Mouse (Mus musculus) adrenal gland, postnatal 14 days (tissue): ENCODE results near the gene Txnrd2. TPM values are rescaled to one million over a fixed set of nuclear protein-coding genes. Genes with fewer than 3 reads are reported as not detected.

Source experiments
- DNase-seq: peaks from one replicate; pipeline ENCODE4 v3.0.0; 2021; ENCODE audit warnings: mixed read lengths
- total RNA-seq: library from RNA; stranded (reverse); gene quantifications from 2 replicates; pipeline ENCODE4 v1.2.3, GENCODE M21; 2021

The Txnrd2 gene
- total RNA-seq, 1 experiment from 2014 or later: 66.4 TPM

- no peak for DNase-seq
Observed at GRCm38 (mm10) chr16:18393595-18393994, 32.6 kb upstream of the Txnrd2 start.

- no peak for DNase-seq
Observed at GRCm38 (mm10) chr16:18394056-18394455, 32.1 kb upstream of the Txnrd2 start.

GRCm38 (mm10) chr16:18394777-18395619 is 31.2 kb upstream of the Txnrd2 start:
- DNase-seq: no peak

GRCm38 (mm10) chr16:18395620-18396036 is 30.6 kb upstream of the Txnrd2 start:
- peak; percentile 84 for DNase-seq

GRCm38 (mm10) chr16:18396201-18396600 is 30.0 kb upstream of the Txnrd2 start:
- DNase-seq: peak; percentile 79

GRCm38 (mm10) chr16:18396791-18397621 is 29.2 kb upstream of the Txnrd2 start:
- DNase-seq: no peak

- DNase-seq: no peak
Observed at GRCm38 (mm10) chr16:18400028-18400427, 26.2 kb upstream of the Txnrd2 start.

GRCm38 (mm10) chr16:18400472-18401216 is 25.5 kb upstream of the Txnrd2 start:
- peak; percentile 58 for DNase-seq

- DNase-seq: no peak
Observed at GRCm38 (mm10) chr16:18403285-18403684, 22.9 kb upstream of the Txnrd2 start.

- no peak for DNase-seq
Observed at GRCm38 (mm10) chr16:18405091-18405854, 20.9 kb upstream of the Txnrd2 start.

GRCm38 (mm10) chr16:18405876-18406275 is 20.3 kb upstream of the Txnrd2 start:
- no peak for DNase-seq

GRCm38 (mm10) chr16:18406293-18406692 is 19.9 kb upstream of the Txnrd2 start:
- DNase-seq: peak; percentile 83

GRCm38 (mm10) chr16:18407912-18408311 is 18.3 kb upstream of the Txnrd2 start:
- no peak for DNase-seq

GRCm38 (mm10) chr16:18409776-18410175 is 16.4 kb upstream of the Txnrd2 start:
- no peak for DNase-seq

- no peak for DNase-seq
Observed at GRCm38 (mm10) chr16:18410418-18410817, 15.8 kb upstream of the Txnrd2 start.

GRCm38 (mm10) chr16:18411026-18411649 is 15.0 kb upstream of the Txnrd2 start:
- no peak for DNase-seq

- DNase-seq: peak; percentile 89
Observed at GRCm38 (mm10) chr16:18411802-18412476, 14.2 kb upstream of the Txnrd2 start.

- DNase-seq: no peak
Observed at GRCm38 (mm10) chr16:18413032-18413816, 13.0 kb upstream of the Txnrd2 start.

- DNase-seq: peak; percentile 68
Observed at GRCm38 (mm10) chr16:18416094-18416761, 10.0 kb upstream of the Txnrd2 start.
